Mouse (Mus musculus) CH12.LX (cell line): Measurements from ENCODE around the gene Tubb2b. TPM values are rescaled to one million over a fixed set of nuclear protein-coding genes. Genes with fewer than 3 reads are reported as not detected.

Experiments used
- DNase-seq: peaks from one replicate; pipeline ENCODE4 v3.0.0-alpha.2; 2013; ENCODE audit errors: extremely low read depth
- H3K27ac ChIP-seq: 2 replicates; pipeline ENCODE4 v1.5.1; 2012; ENCODE audit warnings: low read depth, mild to moderate bottlenecking, control low read depth, moderate library complexity; ENCODE audit not compliant: insufficient read depth
- H3K27me3 ChIP-seq: replicated peaks from 2 replicates; pipeline ENCODE3; 2012; ENCODE audit warnings: inconsistent platforms
- H3K36me3 ChIP-seq, 2 experiments: replicated peaks in 1 of 2; 2 replicates each; pipeline versions ENCODE3 to v1.6.1; 2012; ENCODE audit warnings: inconsistent platforms in 1 of 2, low read length in 1 of 2, mild to moderate bottlenecking in 1 of 2, mixed read lengths in 1 of 2, moderate library complexity in 1 of 2; ENCODE audit not compliant: control insufficient read depth in 1 of 2, insufficient read depth in 1 of 2
- H3K4me1 ChIP-seq, 2 experiments: 2 replicates each; pipeline ENCODE4 v1.6.1; 2012; ENCODE audit warnings: inconsistent platforms in 1 of 2, moderate library complexity in 1 of 2; ENCODE audit not compliant: insufficient read depth in 2 of 2, control insufficient read depth in 1 of 2
- H3K4me2 ChIP-seq: 2 replicates; pipeline ENCODE4 v1.6.1; 2012; ENCODE audit warnings: low read depth, mild to moderate bottlenecking, control low read depth; ENCODE audit not compliant: poor library complexity, insufficient read depth, severe bottlenecking
- H3K4me3 ChIP-seq, 3 experiments: fragments of 150-350 bp in 1 of 3; sonication (generic) in 1 of 3; replicated peaks in 1 of 3; 2 replicates each; pipeline versions ENCODE3 to v1.5.1; 2011 to 2012; ENCODE audit warnings: low read depth in 2 of 3, low read length in 2 of 3, mild to moderate bottlenecking in 2 of 3, moderate library complexity in 2 of 3, control low read depth in 1 of 3, improper control_type of control experiment in 1 of 3, inconsistent platforms in 1 of 3, mixed read lengths in 1 of 3; ENCODE audit not compliant: poor library complexity in 1 of 3
- H3K79me2 ChIP-seq: replicated peaks from 2 replicates; pipeline ENCODE4 v1.6.1; 2012; ENCODE audit warnings: mild to moderate bottlenecking, moderate library complexity; ENCODE audit not compliant: control insufficient read depth, poor library complexity, insufficient read depth, severe bottlenecking; ENCODE audit errors: extremely low read depth
- H3K9ac ChIP-seq: 2 replicates; pipeline ENCODE4 v1.6.1; 2012; ENCODE audit warnings: low read depth, mild to moderate bottlenecking, control low read depth, moderate library complexity; ENCODE audit not compliant: insufficient read depth
- H3K9me3 ChIP-seq: replicated peaks from 2 replicates; pipeline ENCODE3; 2012; ENCODE audit warnings: low read length, inconsistent platforms, mixed read lengths
- CHD2 ChIP-seq: IDR thresholded peaks from 2 replicates; pipeline ENCODE4 v1.6.1; 2011; ENCODE audit warnings: low read length, improper control_type of control experiment
- E2F4 ChIP-seq: IDR thresholded peaks from 2 replicates; pipeline ENCODE4 v1.6.1; 2011; ENCODE audit warnings: low read depth, low read length, improper control_type of control experiment; ENCODE audit not compliant: insufficient replicate concordance
- ELF1 ChIP-seq: IDR thresholded peaks from 2 replicates; pipeline ENCODE4 v1.6.1; 2014; ENCODE audit warnings: low read depth, mild to moderate bottlenecking, inconsistent platforms, low read length, improper control_type of control experiment
- ETS1 ChIP-seq: conservative IDR thresholded peaks from 2 replicates; pipeline ENCODE4 v1.6.1; 2012; ENCODE audit warnings: low read depth, mild to moderate bottlenecking, inconsistent platforms, low read length, improper control_type of control experiment, moderate library complexity
- HCFC1 ChIP-seq: IDR thresholded peaks from 2 replicates; pipeline ENCODE4 v1.6.1; 2012; ENCODE audit warnings: low read depth, mild to moderate bottlenecking, inconsistent platforms, low read length, improper control_type of control experiment
- JUN ChIP-seq: IDR thresholded peaks from 2 replicates; pipeline ENCODE4 v1.6.1; 2011; ENCODE audit warnings: low read depth, mild to moderate bottlenecking, low read length, improper control_type of control experiment, moderate library complexity; ENCODE audit not compliant: insufficient read depth
- KAT2A ChIP-seq: IDR thresholded peaks from 2 replicates; pipeline ENCODE4 v1.6.1; 2012; ENCODE audit warnings: low read length, improper control_type of control experiment, inconsistent platforms; ENCODE audit not compliant: insufficient replicate concordance
- MAFK ChIP-seq: IDR thresholded peaks from 2 replicates; pipeline ENCODE4 v1.6.1; 2011; ENCODE audit warnings: low read length, improper control_type of control experiment; ENCODE audit not compliant: insufficient replicate concordance
- MAX ChIP-seq: IDR thresholded peaks from 2 replicates; pipeline ENCODE4 v1.6.1; 2011; ENCODE audit warnings: low read length, improper control_type of control experiment
- MAZ ChIP-seq: IDR thresholded peaks from 2 replicates; pipeline ENCODE4 v1.6.1; 2012; ENCODE audit warnings: low read depth, mild to moderate bottlenecking, inconsistent platforms, low read length, improper control_type of control experiment, moderate library complexity
- MEF2A ChIP-seq: IDR thresholded peaks from 2 replicates; pipeline ENCODE4 v1.6.1; 2014; ENCODE audit warnings: low read depth, mild to moderate bottlenecking, inconsistent platforms, low read length, improper control_type of control experiment, borderline replicate concordance
- MYC ChIP-seq: IDR thresholded peaks from 2 replicates; pipeline ENCODE4 v1.6.1; 2011; ENCODE audit warnings: low read depth, mild to moderate bottlenecking, improper control_type of control experiment, low read length
- POLR2A ChIP-seq: IDR thresholded peaks from 2 replicates; pipeline ENCODE4 v1.6.1; 2011; ENCODE audit warnings: low read depth, mild to moderate bottlenecking, improper control_type of control experiment, low read length
- SIN3A ChIP-seq: IDR thresholded peaks from 2 replicates; pipeline ENCODE4 v1.6.1; 2012; ENCODE audit warnings: low read length, improper control_type of control experiment, inconsistent platforms
- SMC3 ChIP-seq: IDR thresholded peaks from 2 replicates; pipeline ENCODE4 v1.6.1; 2011; ENCODE audit warnings: low read depth, low read length, improper control_type of control experiment
- USF1 ChIP-seq: IDR thresholded peaks from 2 replicates; pipeline ENCODE4 v1.6.1; 2014; ENCODE audit warnings: low read depth, mild to moderate bottlenecking, inconsistent platforms, low read length, improper control_type of control experiment
- USF2 ChIP-seq: conservative IDR thresholded peaks from 2 replicates; pipeline ENCODE4 v1.6.1; 2011; ENCODE audit warnings: low read depth, low read length, improper control_type of control experiment
- ZNF384 ChIP-seq: IDR thresholded peaks from 2 replicates; pipeline ENCODE4 v1.6.1; 2012; ENCODE audit warnings: low read depth, low read length, improper control_type of control experiment, inconsistent platforms
- dilution Hi-C: fragments of 300-500 bp; cut with MboI; formaldehyde crosslinking; loops from 2 replicates; pipeline ENCODE4 v1.14.3; 2020; ENCODE audit warnings: low sequenced_read_pairs; ENCODE audit not compliant: extremely low pct_unique_long_range_greater_than_20kb, extremely low pct_ligation_motif_present
- in situ Hi-C: fragments of 300-500 bp; cut with MboI; formaldehyde crosslinking; loops from 3 replicates; pipeline ENCODE4 v1.14.3; 2019; ENCODE audit warnings: low sequenced_read_pairs, low pct_ligation_motif_present, low pct_unique_long_range_greater_than_20kb, mixed read lengths
- polyA plus RNA-seq: library from polyadenylated mRNA; unstranded; fragments of >175 nt; gene quantifications from 2 replicates; pipeline ENCODE4 v1.2.1, GENCODE M21; 2012; ENCODE audit warnings: low read depth; ENCODE audit not compliant: insufficient read length
- total RNA-seq, 2 experiments: library from RNA; depleted of rRNA; stranded (reverse); fragments of 300-350 nt in 1 of 2; fragments of >200 nt in 1 of 2; gene quantifications; 2 replicates each; pipeline ENCODE4 v1.2.3; 2012 to 2014

Gene Tubb2b
- total and polyA plus RNA-seq, 3 experiments = 33.6 to 49.8 (median 38.4) TPM

DNA sequence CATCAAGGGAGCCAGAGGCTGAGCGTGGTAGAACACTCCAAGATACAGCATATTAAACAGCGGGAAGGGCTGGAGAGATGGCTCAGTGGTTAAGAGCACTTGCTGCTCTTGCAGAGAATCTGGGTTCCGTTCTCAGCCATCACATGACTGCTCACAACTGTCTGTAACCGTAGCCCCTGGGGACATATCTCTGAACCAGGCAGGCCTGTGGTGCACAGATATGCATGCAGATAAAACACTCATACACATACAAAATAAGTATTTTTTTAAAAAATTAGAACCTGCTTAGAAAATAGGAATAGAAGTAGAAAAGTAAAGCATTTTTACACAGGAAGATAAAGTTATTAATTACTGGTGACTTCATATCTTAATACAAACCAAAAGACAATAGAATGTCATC lies 11.4 kb downstream of the Tubb2b start (continued):
- no peak for TF ChIP-seq CHD2
- TF ChIP-seq MEF2A = no peak
- TF ChIP-seq MAFK = no peak
- no peak for TF ChIP-seq JUN
- TF ChIP-seq MYC = no peak
- no peak for TF ChIP-seq ZNF384
- TF ChIP-seq SIN3A = no peak
- no peak for TF ChIP-seq POLR2A

DNA sequence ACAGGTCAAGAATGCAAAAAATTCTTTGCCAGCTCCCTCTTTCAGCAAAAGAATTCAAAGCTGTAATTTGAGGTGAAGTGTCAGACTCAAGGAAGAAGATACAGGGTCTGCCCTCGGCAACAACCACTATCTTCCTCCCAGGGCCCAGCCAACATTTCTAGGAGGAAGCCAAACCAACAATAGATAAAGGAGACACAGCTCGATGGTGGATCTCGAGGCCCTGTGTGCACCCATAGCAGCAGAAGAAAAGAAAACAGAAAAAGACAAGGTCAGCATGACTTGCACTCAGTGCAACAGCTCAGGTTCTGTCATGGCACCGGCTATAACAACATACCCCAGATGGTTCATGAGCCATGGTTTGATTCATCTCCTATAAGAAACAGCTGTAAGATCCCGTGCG lies 13.8 kb downstream of the Tubb2b start:
- Histone ChIP-seq H3K27ac (no peak overlapping the region), H3K9ac (no peak overlapping the region), H3K4me2 (no peak overlapping the region), H3K27me3 (no peaks in the 10 kb centered on the region), H3K9me3 (no peaks in the 10 kb centered on the region), H3K36me3 (no peaks in the 10 kb centered on the region), H3K79me2 (no peaks in the 10 kb centered on the region), H3K4me1 (peaks cover 7 to 38% of the 10 kb centered on the region in 2 experiments; a peak in 3 of 4 replicates), H3K4me3 (no peak overlapping the region)
- no peak for DNase-seq
- dilution Hi-C loops (no loop called here), in situ Hi-C loops (no loop called here)
- no peak for TF ChIP-seq POLR2A
- no peak for TF ChIP-seq SMC3
- TF ChIP-seq MAZ = no peak
- no peak for TF ChIP-seq ELF1

DNA sequence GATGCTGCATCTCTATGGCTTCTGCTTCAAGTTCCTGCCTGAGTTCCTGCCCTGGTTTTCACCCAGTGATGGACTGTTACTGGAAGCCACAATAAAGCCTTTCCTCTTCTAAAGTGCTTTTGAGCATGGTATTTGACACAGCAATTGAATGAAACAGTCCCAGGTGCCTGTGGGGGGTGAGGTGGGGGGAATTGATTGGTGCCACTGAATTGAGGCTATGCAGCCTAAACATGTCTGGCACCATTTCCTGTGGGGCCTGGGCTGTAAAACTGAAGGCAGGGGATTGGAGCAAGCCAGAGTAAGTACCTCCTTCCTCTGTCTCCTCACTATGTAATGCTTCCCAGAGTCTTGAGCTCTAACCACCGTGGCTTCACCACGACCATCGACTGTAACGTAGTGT lies 15.6 kb downstream of the Tubb2b start:
- no peak for DNase-seq
- Histone ChIP-seq H3K79me2 (no peaks in the 10 kb centered on the region), H3K27me3 (no peaks in the 10 kb centered on the region), H3K9ac (no peak overlapping the region), H3K9me3 (no peaks in the 10 kb centered on the region), H3K4me3 (no peak overlapping the region), H3K27ac (no peak overlapping the region), H3K4me1 (peaks cover 5 to 40% of the 10 kb centered on the region in 2 experiments; a peak in 3 of 4 replicates), H3K36me3 (no peaks in the 10 kb centered on the region), H3K4me2 (no peak overlapping the region)
- dilution Hi-C loops = no loop called here
- in situ Hi-C loops = no loop called here
- no peak for TF ChIP-seq ETS1
- no peak for TF ChIP-seq SMC3
- TF ChIP-seq KAT2A = no peak
- no peak for TF ChIP-seq MEF2A
- no peak for TF ChIP-seq MAX
- no peak for TF ChIP-seq E2F4
- TF ChIP-seq USF1 = no peak
- no peak for TF ChIP-seq CHD2
- TF ChIP-seq HCFC1 = no peak
- TF ChIP-seq MAZ = no peak
- TF ChIP-seq USF2 = no peak
